In the genomic region with DNA sequence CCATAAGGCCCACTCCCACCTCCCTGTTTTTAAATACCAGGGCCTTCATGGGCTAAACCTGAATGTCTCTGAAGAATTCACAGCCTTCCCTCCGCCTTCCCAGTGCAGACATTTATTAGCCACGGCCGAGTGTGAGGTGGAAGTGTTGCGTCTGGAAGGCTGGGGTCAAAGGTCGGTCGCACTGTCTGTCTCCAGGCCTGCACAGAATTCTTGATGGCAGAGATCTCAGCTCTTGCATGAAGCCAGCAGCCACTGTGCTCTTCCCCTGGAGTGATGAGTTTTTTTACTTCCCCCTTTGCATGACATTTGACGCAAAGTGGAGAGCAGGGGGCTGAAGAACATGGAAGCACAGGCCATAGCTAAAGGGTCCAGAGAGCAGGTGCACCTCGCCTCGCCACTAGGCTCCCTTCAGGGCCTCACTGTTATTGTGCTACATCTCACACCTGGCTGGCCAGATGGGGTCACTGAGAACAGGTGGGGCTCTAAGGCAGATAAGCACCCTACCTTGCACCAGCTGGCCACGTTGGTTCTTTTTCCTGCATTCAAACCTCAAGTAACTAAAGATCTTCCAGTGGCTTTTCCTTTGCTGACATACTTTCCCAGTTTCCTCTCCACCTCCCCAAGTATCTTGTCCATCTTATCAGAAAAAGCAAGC, we compare ENCODE assay signal across 8 mouse cellular contexts.
DNase-seq lines count a peak whose midpoint lies in the region; ATAC-seq and TF ChIP-seq lines count a peak whose summit lies in the region.

No protein-coding gene starts in this region.

- no peak overlapping the region for H3K27ac ChIP-seq in kidney, adult 2 months (ENCODE audit: insufficient read depth, low read depth, low read length)
- peak overlapping the region; percentile 85 for H3K27ac ChIP-seq in forebrain, embryonic 10.5 days
- peak overlapping the region; percentile 75 for H3K27ac ChIP-seq in neural tube, embryonic 13.5 days (replicated peaks)

- DNase-seq in kidney, adult 2 months: peak; percentile 55
- DNase-seq in kidney, adult 11 months: no peak
- DNase-seq in forebrain, embryonic 10.5 days (ENCODE audit: extremely low spot score, low spot score): no peak
- DNase-seq in kidney, postnatal 14 days: peak; percentile 44
- DNase-seq in right cerebral cortex, adult 2 months (ENCODE audit: low spot score in 2 of 2): no peak
- no peak for DNase-seq in natural killer cell, adult 2 months (ENCODE audit: low spot score in 2 of 2)

- TF ChIP-seq CTCF in kidney, adult 2 months (conservative IDR thresholded peaks at IDR 0.05; ENCODE audit: insufficient read depth, insufficient read length, low read depth, low read length): no peak

- no peak overlapping the region for H3K4me3 ChIP-seq in kidney, adult 2 months (ENCODE audit: insufficient read depth, low read depth, low read length)
- no peak overlapping the region for H3K4me3 ChIP-seq in forebrain, embryonic 10.5 days
- H3K4me3 ChIP-seq in neural tube, embryonic 13.5 days: no peak overlapping the region

- no peak for TF ChIP-seq POLR2A in kidney, adult 2 months (IDR thresholded peaks at IDR 0.05; ENCODE audit: low read depth, low read length)

- H3K27me3 ChIP-seq in kidney, adult 2 months (replicated peaks; ENCODE audit: control insufficient read depth, insufficient read depth, low read length): no peaks in the 10 kb centered on the region
- H3K27me3 ChIP-seq in forebrain, embryonic 10.5 days (ENCODE audit: poor library complexity, severe bottlenecking): no peaks in the 10 kb centered on the region
- H3K27me3 ChIP-seq in neural tube, embryonic 13.5 days: no peaks in the 10 kb centered on the region

- peaks cover 29% of the 10 kb centered on the region for H3K4me1 ChIP-seq in kidney, adult 2 months (ENCODE audit: control insufficient read depth, insufficient read depth, low read length)
- peaks cover 83% of the 10 kb centered on the region for H3K4me1 ChIP-seq in forebrain, embryonic 10.5 days
- peaks cover 88% of the 10 kb centered on the region for H3K4me1 ChIP-seq in neural tube, embryonic 13.5 days (replicated peaks)

- no peaks in the 10 kb centered on the region for H3K9me3 ChIP-seq in forebrain, embryonic 10.5 days
- H3K9me3 ChIP-seq in neural tube, embryonic 13.5 days: no peaks in the 10 kb centered on the region

- H3K36me3 ChIP-seq in kidney, adult 2 months (ENCODE audit: control insufficient read depth, insufficient read depth, low read length): no peaks in the 10 kb centered on the region
- H3K36me3 ChIP-seq in forebrain, embryonic 10.5 days (replicated peaks): peaks cover 5% of the 10 kb centered on the region; the same call in 1 of the 2 replicates
- H3K36me3 ChIP-seq in neural tube, embryonic 13.5 days: no peaks in the 10 kb centered on the region

- H3K4me2 ChIP-seq in neural tube, embryonic 13.5 days: no peak overlapping the region

- H3K9ac ChIP-seq in neural tube, embryonic 13.5 days: peak overlapping the region; percentile 61

- WGBS in kidney, adult 2 months: 54% methylated on average over 10 of the region's 10 CpGs
- 51% methylated on average over 10 of the region's 10 CpGs for WGBS in forebrain, embryonic 10.5 days
- WGBS in neural tube, embryonic 13.5 days: 41% methylated on average over 10 of the region's 10 CpGs

- ATAC-seq in neural tube, embryonic 13.5 days (ENCODE audit: low read depth): no peak
- ATAC-seq in megakaryocyte-erythroid progenitor cell, adult 5-6 weeks (replicated peaks; ENCODE audit: low FRiP score, low TSS enrichment, poor library complexity, severe bottlenecking): no peak

Comparison
In these comparisons a context has a peak if more than half of its experiments do, and no peak if none do; other contexts are left out.
1. DNase-seq: peak in kidney, adult 2 months (single experiment) and kidney, postnatal 14 days (single experiment); none in kidney, adult 11 months (single experiment), forebrain, embryonic 10.5 days (single experiment), right cerebral cortex, adult 2 months (0 of 2) and natural killer cell, adult 2 months (0 of 2).